Mouse (Mus musculus) heart, adult 11 months (tissue): ENCODE data around the gene Xlr4c.
"Not testable (repeated sequence)": the region's sequence is repeated elsewhere in the genome, so short reads cannot be mapped to it uniquely, and the experiment has no call there.

Experiments
- DNase-seq: peaks from one replicate; pipeline ENCODE4 v3.0.0; 2022

The Xlr4c gene

GRCm38 (mm10) chrX:73242821-73243325, at the start of gene Xlr4c:
Gene Xlr4c (minus strand): TSS chrX:73243130.
- DNase-seq = not testable (repeated sequence)

GRCm38 (mm10) chrX:73265270-73265669, 22.3 kb upstream of the Xlr4c start, which contains the start of gene Xlr3c:
Gene Xlr3c (minus strand): TSS chrX:73265390.
- not testable (repeated sequence) for DNase-seq

DNA sequence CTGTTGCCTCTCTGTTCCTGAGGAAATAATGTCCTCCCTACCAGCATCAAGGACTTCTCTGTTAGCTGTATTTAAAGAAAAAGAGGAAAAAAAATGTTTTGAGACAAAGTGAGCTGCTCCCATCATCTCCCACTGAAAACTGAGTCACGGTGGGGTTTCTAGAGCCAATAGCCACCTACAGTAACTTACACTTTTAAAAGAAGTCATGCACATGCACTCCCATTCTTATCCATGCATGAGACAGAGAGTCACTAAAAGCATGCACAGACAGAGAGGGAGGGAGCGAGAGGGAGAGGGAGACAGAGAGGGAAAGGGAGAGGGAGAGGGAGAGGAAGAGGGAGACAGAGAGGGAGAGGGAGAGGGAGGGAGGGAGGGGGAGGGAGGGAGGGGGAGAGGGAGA, 19.5 kb upstream of the Xlr4c start:
- DNase-seq = not testable (repeated sequence)

DNA sequence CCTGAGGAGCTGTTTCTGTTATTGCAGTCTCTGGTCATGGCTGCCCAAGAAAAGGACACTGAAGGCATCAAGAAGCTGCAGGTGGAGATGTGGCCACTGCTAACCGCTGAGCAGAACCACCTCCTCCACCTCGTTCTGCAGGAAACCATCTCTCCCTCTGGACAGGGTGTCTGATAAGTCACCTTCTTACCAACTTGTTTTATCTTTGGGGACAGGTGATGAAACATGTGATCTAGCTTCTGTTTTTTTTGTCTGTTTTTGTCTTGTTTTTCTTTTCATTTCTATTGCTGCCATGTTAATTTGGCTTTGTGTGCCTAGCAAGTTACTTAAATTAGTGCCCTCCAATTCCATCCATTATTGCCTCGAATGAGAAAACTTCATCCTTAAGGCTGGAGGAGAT, 13.6 kb downstream of the Xlr4c start:
- no peak for DNase-seq

- peak; percentile 95 for DNase-seq
Measured at GRCm38 (mm10) chrX:73228606-73229214, 14.2 kb downstream of the Xlr4c start.

GRCm38 (mm10) chrX:73227914-73228605, 14.9 kb downstream of the Xlr4c start, which contains the start of gene F8a:
Gene F8a (plus strand): TSS chrX:73228291.
- peak; percentile 99 for DNase-seq

DNA sequence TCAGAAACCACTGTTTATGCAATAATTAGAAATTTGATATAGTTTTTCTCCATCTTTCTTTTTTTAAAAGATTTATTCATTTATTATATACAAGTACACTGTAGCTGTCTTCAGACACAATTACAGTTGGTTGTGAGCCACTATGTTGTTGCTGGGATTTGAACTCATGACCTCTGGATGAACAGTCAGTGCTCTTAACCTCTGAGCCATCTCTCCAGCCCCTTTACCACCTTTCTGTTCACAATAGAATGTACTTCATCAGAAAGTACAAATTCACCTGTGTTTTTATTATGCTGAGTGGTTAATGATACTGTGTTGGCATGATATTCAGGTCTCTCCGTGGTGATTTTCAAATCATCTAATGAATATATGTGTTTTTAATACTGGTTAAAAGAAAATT, 17.6 kb downstream of the Xlr4c start:
- DNase-seq = no peak

DNA sequence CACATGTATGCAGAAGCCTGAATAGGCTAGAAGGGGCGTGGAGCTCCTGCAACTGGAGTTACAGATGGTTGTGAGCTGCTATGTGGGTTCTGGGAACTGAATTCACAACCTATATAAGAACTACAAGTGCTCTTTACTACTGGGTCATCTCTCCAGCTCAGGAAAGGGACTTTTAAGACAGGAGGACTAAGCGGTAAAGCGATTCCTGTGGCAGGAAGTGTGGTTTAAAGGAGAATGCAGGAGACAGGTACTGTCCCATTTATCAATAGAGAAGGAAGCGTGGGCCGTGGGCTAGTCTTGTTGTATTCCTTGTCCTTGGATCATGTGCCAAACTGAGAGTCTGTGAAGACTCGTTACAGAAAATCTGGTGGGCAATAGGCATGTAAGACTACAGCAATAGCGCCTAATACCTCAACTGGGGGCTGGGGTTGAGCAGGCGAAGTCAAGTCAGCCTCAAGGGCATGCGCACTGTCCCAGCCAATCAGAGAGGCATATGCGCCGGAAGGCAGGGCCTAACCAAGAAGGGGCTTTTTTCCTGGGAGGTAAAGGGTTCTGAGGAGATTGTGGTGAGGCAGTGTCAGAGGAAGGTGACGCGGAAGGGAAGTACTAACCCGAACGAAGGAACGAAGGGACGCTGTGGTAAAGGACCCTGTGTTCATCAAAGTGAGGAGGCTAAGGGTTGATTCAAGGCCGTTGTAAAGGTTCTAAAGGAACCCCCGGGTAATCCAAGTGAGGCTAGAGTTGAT, 28.9 kb downstream of the Xlr4c start, which contains the start of gene Xlr4b:
Gene Xlr4b (plus strand): TSS at position 515 of the 746 bp plus-strand sequence.
- not testable (repeated sequence) for DNase-seq

GRCm38 (mm10) chrX:73191934-73192333, 51.0 kb downstream of the Xlr4c start, which contains the start of gene Xlr3b:
Gene Xlr3b (plus strand): TSS chrX:73192207.
- peak; percentile 97 for DNase-seq
